Mouse (Mus musculus) R1 (cell line): Measurements from ENCODE around the gene Rdh8.

Source experiments
- DNase-seq: peaks from one replicate; pipeline ENCODE4 v3.0.0-alpha.2; 2018; ENCODE audit warnings: low read depth, low spot score

The Rdh8 gene

DNA sequence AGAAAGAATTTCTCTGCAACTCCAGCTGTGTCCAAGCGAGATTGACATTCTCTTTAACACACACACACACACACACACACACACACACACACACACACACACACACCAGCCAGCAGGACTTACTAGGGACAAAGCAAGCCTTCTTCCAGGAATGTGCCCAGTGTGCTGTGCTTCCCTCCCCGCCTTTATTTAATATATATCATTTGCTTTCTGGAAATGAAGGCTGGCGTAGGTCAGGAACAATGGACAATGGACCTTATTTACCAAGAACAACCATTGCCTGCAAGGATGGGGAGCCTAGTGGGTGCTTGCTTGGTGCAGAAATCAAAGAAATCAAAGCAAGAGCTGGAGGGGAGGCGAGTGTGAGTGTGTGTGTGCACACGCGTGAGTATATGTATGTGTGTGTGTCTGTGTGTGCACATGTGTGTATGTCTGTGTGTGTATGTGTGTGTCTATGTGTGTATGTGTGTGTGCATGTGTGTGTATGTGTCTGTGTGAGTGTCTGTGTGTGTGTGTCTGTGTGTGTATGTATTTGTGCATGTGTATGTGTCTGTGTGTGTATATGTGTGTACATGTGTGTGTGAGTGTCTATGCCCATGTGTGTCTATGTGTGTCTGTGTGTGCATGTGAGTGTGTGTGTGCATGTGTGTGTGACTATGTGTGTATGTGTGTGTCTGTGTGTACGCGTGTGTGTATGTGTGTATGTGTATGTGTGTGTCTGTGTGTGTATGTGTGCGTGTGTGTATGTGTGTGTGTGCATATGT is 19.1 kb downstream of the Rdh8 start:
- no peak for DNase-seq

DNA sequence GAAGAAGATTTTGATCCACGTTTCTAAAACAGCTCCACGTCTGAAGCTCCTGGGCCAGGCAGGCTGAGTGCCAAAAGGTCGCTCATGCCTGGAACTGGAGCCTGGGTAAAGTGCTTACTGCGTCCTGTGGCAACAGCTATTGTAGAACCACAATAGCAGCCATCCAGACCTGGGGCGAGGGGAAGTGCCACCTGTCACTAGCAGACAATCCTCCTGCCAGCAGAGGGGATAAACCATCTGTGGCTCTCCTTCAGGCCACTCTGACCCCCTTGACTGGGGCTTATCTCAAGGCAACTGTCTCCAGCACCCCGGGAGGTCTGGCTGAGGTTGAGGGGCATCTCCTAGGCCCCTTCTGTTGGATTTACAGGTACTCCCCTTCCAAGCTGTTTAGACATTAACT is 20.6 kb downstream of the Rdh8 start:
- no peak for DNase-seq

DNA sequence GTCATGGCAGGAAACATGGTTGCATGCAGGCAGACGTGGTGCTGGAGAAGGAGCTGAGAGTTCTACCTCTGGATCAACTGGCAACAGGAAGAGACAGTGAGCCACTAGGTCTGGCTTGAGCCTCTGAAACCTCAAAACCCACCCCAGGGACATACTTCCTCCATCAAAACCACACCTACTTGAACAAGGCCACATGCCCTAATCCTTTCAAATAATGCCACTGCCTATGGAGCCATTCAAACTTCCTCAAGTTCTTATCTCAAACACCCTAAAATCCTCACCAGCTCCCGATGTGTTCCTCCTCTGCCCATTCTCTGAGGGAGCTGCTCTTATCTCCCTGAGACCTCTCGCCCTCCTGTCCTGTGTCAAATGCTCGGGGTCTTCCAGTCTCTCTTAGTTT is 23.9 kb downstream of the Rdh8 start:
- DNase-seq = no peak

DNA sequence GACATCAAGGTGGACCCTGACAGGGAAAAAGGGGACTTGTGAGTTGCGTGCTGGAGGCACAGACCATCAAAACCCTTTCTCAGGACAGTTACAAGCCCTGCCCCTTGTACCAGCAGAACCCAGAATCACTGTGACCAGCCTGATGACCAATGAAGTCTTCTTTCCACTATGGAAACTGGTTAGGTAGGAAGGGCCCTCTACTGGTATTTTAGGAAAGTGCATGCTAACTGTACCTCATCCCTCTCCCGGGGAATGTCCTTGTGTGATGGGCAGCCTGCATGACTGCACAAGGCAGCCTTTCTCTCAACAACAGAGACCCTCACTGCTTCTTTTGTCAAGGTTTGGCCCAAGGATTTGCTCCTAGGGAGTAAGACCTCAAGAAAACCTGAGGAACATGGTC is 24.4 kb downstream of the Rdh8 start:
- DNase-seq = peak; percentile 66

DNA sequence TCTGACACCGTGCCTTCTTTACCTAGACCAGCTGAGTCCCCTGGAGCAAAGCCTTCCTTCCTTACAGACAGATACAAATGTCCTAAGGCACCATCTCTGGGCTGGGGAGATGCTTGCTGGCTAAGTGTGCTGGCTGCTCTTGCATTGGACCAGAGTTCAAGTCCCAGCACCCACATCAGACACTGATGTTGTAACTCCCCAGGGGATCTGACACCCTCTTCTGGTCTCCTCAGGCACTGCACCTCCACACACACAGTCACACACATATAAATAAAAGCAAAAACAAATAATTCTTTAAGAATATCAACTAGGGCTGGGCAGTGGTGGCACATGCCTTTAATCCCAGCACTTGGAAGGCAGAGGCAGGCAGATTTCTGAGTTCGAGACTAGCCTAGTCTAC is 31.9 kb downstream of the Rdh8 start:
- peak; percentile 20 for DNase-seq

DNA sequence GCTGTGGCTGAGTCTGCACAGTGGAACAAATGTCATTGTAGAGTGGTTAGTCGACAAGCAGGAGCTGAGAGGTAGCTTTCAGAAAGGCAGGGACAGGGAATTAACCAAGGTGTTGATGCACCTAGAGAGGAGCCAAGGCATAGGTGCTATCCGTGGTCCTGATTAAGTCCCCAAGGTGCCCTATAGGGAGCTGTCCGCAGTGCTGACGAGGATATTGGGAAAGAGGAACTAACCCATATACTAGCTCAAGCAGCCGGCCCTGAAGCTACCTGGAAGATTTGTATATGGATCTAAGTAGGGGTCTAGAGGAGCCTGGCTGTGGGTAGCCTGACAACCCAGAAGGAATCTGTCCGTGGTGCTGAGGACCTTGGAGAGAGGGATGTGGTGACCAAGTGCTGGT is 38.8 kb downstream of the Rdh8 start:
- peak; percentile 85 for DNase-seq

DNA sequence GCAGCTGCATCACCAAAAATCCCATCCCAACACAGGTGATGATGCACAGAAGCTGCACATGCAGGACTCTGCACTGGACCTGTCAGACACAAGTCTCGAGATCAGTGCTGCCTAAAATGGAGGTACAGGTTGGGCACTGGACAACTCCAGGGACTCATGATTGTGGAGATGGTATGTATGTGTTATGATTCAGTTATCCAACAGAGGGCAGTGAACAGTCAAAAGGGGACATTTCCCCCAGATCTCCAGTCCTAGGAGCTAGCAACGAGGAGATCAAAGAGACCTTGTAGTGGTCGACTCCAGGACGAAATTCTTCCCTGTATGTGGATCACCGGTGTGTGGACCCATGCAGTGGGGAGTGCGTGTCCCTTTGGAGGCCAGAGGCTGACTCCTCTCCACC is 41.6 kb downstream of the Rdh8 start:
- peak; percentile 49 for DNase-seq

DNA sequence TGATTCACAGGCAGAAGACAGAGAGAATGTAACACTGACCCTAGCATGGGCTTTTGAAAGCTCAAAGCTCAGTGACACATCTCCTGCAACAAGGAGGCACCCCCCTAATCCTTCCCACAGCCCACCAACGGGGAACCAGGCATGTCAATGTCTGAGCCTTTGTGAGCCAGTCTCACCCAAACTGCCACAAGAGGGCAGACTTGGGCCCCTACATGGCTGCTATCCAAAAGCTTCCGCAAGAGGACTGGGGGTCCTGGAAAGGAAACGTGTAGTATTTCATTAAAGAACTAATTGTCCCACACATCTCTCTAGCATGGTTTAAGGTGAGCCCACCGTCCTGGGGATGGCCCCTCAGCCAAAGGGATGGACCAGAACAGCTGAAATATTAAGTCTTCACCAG is 43.5 kb downstream of the Rdh8 start:
- peak; percentile 84 for DNase-seq

DNA sequence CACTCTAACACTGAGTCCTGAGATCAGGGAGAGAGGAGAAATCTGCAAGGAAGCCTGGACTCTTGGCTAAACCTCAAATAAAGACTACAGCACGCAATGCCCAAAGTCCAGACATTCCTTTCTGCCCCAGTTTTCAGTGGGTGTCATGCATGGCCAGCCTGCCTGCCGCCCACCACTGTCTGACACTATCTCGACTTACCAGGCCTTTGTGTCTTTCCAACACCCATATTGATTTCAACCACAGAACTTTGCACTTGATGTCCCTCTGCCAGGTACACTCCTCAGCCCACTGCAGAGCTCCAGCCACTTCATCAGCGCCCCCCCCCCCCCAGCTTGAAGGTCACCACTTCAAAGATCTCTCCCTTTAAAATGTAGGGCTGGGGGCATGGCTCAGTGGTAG is 43.9 kb downstream of the Rdh8 start:
- DNase-seq = no peak

DNA sequence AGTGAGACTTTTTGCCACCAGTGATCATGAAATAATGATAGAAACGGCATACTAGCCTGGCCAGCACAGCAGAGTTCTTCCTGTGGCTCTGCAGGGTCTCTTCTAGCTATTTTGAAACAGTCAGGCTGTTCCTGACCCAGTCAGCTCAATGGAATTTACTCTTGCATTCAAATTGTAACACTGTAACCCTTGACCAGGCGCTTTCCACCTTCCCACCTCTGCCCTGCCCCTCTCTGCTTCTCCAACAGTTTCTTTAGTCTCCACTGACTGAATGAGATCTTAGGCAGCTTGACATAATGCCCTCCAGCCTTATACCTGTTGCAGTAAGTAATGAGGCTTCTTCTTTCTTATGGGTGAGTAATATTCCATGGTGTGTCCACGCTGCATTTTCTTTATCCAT is 48.6 kb downstream of the Rdh8 start:
- no peak for DNase-seq

DNA sequence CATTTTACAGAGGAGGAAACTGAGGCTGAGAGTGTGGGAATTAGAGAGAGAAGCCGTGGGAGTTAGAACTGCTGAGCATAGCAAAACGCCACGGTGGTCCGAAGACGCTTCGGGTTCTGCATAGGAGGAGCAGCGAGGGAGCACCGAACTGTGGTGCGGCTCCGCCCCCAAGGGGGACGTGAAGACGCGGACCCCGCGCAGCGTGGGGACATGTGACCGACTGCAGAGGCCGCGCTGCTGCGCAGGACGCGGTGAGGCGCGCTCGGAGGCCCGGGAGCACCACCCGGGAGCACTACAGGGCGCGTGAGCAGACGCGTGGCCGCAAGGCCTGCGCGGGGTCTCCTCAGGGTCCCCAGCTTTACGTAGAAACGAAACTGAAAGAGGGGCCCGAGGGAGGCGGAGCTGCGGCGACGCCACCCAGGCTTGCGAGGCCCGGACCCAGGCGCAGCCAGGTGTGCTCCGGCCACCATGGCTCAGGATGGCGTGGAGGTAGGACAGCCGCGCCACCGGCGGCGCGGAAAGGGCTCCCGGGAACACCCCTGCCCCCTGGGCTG is 50.2 kb downstream of the Rdh8 start, which contains the start of gene A230050P20Rik:
TSS of gene A230050P20Rik (plus strand) at position 195 of the 554 bp plus-strand sequence.
- peak; percentile 79 for DNase-seq

DNA sequence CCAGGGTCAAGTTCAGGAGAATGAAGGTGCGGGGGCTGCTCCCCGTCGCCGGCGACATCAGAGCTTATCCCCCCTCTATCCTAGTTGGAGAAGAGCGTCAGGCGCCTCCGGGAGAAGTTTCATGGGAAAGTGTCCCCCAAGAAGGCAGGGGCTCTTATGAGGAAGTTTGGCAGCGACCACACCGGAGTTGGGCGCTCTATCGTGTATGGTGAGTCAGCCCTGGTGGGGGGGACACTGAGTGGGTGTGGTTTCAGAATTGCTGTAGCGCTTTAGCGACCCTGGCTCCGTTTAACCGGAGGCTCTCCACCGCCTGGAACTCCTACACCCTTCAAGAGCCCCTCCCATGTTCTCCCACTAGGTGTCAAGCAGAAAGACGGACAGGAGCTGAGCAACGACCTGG is 50.9 kb downstream of the Rdh8 start:
- peak; percentile 29 for DNase-seq

DNA sequence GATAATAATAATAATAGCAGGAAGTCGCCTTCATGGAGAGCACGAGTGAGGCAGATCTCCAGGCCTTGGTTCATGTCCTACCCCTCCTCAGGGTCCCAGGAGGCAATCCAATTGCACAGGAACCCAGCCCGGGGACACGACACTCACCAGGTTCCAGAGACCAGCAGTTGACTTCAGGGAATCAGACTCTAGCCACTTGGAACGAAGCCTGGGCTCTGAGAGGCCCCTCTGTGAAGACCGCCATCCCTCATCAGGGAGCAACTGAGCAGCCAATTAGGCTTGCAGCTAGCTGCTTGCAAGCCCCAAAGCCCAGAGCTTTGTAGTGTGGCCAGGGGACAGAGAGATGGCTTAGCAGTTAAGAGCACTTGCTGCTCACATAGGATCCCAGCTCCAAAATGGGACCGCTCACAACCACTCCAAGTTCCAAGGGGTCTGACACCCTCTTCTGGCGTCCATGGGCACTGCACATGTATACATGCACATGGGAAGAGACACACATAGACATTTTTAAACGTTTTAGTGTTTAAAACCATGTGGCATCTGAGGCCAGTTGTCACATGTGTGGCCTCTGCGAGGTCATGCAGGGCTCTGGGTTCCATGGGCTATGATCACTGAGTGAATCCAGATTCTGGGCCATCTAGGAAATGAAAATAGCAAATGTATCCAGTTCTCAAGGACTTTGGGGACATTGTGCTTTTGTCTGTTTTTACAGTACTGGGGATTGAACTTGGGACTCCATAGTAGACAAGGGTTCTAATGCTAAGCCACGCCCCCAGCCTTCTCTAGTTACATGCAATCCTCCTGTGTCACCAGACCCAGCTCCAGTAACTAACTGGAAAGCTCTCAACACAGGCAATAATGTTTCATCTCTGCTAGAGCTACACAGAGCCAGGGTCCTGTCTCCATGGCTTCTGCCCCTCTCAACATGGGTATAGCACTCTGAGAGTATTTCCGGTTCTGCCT is 52.2 kb downstream of the Rdh8 start:
- DNase-seq = peak; percentile 71

DNA sequence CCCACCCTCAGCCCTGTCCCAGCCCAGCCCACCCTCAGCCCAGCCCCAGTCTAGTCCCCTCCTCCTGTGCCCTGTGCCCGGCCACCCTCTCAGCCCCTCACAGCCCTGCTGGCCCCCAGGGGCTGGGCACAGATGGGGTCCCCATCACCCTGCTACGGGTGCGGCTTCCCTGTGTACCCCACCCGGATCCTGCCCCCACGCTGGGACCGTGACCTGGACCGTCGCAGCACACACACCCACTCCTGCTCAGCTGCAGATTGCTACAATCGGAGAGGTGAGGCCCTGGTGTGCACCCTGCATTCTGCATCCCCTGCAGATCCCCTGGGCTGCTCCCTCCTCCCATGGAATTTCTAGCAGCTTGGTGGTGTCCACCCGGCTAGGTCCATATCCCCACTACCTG is 54.7 kb downstream of the Rdh8 start:
- no peak for DNase-seq

DNA sequence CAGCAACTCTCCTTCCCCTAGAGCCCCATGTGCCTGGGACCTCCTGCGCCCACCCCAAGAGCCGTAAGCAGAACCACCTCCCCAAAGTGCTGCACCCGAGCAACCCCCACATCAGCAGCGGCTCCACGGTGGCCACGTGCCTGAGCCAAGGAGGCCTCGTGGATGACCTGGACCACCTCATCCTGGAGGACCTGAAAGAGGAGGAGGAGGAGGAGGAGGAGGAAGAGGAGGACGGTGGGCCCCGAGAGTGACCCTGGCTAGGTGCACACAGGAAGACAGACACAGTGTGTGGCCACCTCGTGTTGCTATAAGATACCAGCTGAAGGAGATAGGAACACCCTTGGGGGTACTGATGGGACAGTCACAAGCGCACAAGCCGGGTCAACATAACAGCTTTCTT is 55.2 kb downstream of the Rdh8 start:
- DNase-seq = no peak

DNA sequence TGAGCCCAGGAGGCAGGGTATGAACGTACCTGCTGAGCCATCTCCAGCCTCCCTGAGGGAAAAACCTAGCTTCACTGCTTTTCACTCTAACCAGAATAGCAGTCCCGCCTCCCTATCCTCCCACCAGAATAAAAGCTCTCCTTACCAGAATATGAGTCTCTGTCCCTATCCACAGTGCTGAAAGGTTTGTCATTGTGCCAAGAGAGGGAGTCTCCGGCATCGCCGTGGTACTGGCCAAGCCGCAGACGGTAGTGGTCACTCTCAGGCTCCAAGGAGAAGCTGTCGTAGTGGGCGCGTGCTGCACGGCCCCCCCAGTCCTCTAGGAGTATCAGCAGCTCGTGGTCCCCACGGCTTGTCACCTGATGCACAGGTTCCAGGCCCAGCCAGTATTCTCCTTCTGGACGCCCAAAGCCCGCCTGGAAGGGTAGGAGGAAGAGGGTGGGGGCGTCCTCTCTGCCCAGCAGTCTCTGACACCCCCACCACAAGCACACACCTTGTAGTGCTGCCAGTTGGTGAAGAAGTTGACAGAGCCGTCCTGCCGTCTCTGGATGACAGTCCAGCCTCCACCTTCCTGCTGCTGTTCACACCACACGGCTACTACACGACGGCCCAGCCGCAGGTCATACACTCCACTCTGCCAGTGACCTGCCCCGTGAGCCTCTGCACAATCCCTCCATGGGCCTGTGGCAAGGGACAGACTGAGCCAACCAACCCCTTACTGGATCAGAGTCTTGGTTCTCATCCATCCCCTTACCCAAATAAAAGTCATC is 56.9 kb downstream of the Rdh8 start:
- peak; percentile 80 for DNase-seq
